Mouse (Mus musculus): ENCODE measurements around the gene Tcp11. TPM values are rescaled to one million over a fixed set of nuclear protein-coding genes. Genes with fewer than 3 reads are reported as not detected.

Gene Tcp11
- total and polyA plus RNA-seq, 3 experiments, result 0.24 TPM; not detected in 2

- DNase-seq, result no peak
Measured at GRCm38 (mm10) chr17:28084395-28084905, 4.0 kb upstream of the Tcp11 start.

- DNase-seq, result no peak
Measured at GRCm38 (mm10) chr17:28082863-28083262, 2.4 kb upstream of the Tcp11 start.

GRCm38 (mm10) chr17:28081856-28082255, 1.4 kb upstream of the Tcp11 start:
- DNase-seq, result no peak

GRCm38 (mm10) chr17:28081385-28081784, 946 bp upstream of the Tcp11 start:
- peak; percentile 58 for DNase-seq

- no peak for DNase-seq
Measured at GRCm38 (mm10) chr17:28080817-28081165, 352 bp upstream of the Tcp11 start.

GRCm38 (mm10) chr17:28079618-28080017, 821 bp downstream of the Tcp11 start:
- peak; percentile 84 for DNase-seq

- no peak for DNase-seq
Measured at GRCm38 (mm10) chr17:28078028-28078427, 2.4 kb downstream of the Tcp11 start.

GRCm38 (mm10) chr17:28074486-28074885, 6.0 kb downstream of the Tcp11 start:
- DNase-seq, result no peak

GRCm38 (mm10) chr17:28072730-28073129, 7.7 kb downstream of the Tcp11 start:
- no peak for DNase-seq

- peak; percentile 87 for DNase-seq
Measured at GRCm38 (mm10) chr17:28070256-28070655, 10.2 kb downstream of the Tcp11 start.

- no peak for DNase-seq
Measured at GRCm38 (mm10) chr17:28069446-28069845, 11.0 kb downstream of the Tcp11 start.

GRCm38 (mm10) chr17:28067303-28067702, 13.1 kb downstream of the Tcp11 start:
- no peak for DNase-seq

- no peak for DNase-seq
Measured at GRCm38 (mm10) chr17:28063163-28063562, 17.3 kb downstream of the Tcp11 start.

- DNase-seq, result no peak
Measured at GRCm38 (mm10) chr17:28062710-28063109, 17.7 kb downstream of the Tcp11 start.

GRCm38 (mm10) chr17:28061472-28061871, 19.0 kb downstream of the Tcp11 start:
- no peak for DNase-seq

- DNase-seq, result no peak
Measured at GRCm38 (mm10) chr17:28060681-28061080, 19.8 kb downstream of the Tcp11 start.

- no peak for DNase-seq
Measured at GRCm38 (mm10) chr17:28058346-28058745, 22.1 kb downstream of the Tcp11 start.

GRCm38 (mm10) chr17:28052293-28052863, 28.1 kb downstream of the Tcp11 start:
- no peak for DNase-seq

- DNase-seq, result peak; percentile 43
Measured at GRCm38 (mm10) chr17:28050210-28050609, 30.2 kb downstream of the Tcp11 start.

GRCm38 (mm10) chr17:28048425-28048824, 32.0 kb downstream of the Tcp11 start:
- DNase-seq, result no peak

GRCm38 (mm10) chr17:28047520-28047919, 32.9 kb downstream of the Tcp11 start:
- DNase-seq, result no peak

GRCm38 (mm10) chr17:28047017-28047416, 33.4 kb downstream of the Tcp11 start:
- DNase-seq, result no peak

- DNase-seq, result no peak
Measured at GRCm38 (mm10) chr17:28042299-28042771, 38.1 kb downstream of the Tcp11 start.

- DNase-seq, result no peak
Measured at GRCm38 (mm10) chr17:28041298-28041697, 39.1 kb downstream of the Tcp11 start.
